Mouse (Mus musculus): ENCODE measurements around the gene Adora2b.

GRCm38 (mm10) chr11:62281601-62281997, 32.8 kb downstream of the Adora2b start:
- TF ChIP-seq CTCF (IDR thresholded peaks at IDR 0.05; ENCODE audit: extremely low read depth, insufficient read depth, low read length) (no peak), POLR2A (IDR thresholded peaks at IDR 0.05; ENCODE audit: extremely low read depth, insufficient read depth, low read length) (no peak)

Measured in cortical plate, adult 2 months (tissue).